Mouse (Mus musculus): ENCODE measurements around the gene Rundc3a.
"Not testable (repeated sequence)": the region's sequence is repeated elsewhere in the genome, so short reads cannot be mapped to it uniquely, and the experiment has no call there.

Rundc3a gene

DNA sequence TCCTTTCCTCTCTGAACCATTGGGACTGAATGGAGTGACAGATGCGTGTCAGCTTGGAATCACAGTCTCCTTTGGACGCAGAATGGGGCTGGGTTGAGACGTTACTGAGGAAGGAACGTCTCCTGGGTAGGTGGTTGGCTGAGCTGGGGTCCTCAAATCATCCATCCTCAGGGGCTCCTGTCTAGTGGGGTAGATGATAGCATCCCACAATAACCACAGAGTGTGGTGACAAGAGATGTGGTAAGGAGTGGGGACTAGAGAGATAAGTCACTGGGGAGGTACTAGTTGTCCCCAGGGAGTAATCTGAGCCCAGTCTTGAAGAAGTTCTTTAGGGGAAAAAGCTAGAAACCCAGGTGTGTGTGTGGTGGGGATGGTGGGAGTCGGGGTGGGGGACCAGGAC lies 24.9 kb upstream of the Rundc3a start:
- DNase-seq = no peak

DNA sequence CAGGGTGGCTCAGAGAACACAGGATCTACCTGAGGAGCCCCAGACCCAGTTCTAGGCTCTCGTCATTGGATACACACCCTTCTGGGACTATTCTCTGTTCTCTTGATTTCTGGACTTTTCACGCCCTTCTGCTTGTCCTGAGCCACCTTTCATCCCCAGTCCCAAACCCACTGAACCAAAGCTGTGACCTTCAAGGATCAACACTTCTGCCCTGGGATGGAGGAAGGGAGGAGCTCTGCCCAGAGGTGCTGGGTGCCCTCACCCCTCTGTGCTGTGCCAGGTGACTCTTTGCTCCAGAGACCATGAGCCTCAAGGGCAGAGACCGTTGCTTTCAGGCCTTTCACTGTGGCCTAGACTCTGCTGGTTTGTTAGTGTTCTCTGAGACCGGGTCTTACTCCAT lies 23.9 kb upstream of the Rundc3a start:
- peak; percentile 82 for DNase-seq

DNA sequence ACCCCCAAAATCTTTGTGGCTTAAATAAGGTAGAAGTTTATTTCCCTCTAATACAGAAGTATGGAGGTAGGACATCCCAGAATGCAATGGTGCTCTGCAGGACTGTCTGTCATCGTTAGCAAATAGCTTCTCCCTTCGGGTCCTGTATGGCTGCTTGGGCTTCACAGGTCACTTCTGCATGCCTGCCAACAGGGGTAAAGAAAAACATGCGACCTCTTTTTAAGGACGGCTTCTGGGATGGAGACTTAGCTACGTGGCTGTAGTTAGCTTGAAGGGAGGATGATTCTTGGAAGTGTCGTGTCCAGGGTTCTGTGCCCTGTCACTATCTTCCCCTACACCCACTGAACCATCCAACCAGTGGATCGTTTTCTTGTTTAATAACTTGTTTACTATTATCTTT lies 22.9 kb upstream of the Rundc3a start:
- no peak for DNase-seq

DNA sequence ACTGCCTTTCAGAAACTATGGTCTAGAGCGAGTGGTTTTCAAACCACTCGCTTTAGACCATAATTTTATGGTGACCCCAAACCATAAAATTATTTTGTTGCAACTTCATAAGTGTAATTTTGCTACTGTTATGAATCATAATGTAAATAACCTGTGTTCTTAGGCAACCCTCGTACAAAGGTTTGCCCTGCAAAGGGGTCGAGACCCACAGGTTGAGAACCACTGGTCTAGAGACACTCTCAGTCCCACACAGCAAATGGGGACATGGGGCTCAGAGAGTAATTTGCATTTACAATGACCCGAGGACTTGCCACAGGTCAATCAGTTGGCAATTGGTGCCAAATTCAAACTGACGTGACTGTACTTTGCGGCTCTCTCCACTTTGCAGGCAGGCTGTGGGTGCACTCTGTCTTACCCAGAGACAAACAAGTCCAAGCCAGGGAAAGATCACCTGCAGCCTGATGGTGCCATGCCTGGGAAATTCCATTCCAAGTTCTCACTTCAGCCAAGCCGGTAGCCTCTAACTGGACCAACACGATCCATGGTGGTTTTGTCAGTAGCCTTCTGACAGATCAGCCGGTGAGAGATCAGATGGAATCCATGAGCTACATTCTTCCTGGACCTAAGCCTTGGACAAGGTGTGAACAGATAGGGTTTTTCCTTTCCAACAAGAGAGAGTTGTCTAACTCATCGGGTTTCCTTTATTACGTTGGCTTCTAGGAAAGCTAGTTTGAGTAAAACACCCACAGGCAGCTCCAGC lies 21.1 kb upstream of the Rundc3a start:
- DNase-seq = peak; percentile 38

DNA sequence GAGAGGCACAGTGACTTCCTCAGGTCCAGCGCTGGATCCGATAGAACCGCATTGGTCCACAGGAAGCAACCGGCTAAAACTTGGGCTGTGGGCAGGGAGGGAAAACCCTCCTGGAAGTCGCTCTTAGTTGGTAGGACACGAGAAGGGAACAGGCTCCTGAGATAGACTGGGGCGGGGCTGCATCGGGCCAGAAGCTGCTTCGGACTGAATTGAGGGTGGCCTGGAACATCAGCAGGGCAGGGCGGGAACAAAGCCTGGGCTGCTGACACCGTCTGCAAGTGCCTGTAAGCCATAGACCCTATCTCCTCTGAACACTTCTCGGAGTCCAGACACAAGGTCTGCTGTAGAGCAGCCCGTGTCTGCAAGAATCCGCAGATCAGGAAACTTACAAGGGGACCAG lies 20.3 kb upstream of the Rundc3a start:
- DNase-seq = no peak

DNA sequence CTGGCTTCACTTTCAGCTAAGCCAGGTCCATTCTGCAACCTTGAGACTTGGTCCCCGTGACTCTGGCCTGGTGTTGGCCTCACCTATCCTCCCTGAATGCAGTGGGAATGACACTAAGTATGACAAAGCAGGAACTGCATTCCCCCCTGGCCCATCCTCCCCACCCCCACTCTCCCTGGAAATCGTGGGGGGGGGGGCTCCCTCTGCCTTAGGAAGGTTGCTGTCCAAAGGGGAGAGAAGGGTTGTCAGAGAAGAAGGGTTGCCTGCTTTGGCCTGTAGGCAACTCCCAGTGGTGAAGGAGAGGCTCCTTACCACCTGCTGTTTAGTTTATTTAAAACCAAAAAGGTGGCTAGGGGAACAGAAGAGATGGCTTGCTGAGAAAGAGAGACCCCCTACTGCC lies 19.6 kb upstream of the Rundc3a start:
- DNase-seq = no peak

DNA sequence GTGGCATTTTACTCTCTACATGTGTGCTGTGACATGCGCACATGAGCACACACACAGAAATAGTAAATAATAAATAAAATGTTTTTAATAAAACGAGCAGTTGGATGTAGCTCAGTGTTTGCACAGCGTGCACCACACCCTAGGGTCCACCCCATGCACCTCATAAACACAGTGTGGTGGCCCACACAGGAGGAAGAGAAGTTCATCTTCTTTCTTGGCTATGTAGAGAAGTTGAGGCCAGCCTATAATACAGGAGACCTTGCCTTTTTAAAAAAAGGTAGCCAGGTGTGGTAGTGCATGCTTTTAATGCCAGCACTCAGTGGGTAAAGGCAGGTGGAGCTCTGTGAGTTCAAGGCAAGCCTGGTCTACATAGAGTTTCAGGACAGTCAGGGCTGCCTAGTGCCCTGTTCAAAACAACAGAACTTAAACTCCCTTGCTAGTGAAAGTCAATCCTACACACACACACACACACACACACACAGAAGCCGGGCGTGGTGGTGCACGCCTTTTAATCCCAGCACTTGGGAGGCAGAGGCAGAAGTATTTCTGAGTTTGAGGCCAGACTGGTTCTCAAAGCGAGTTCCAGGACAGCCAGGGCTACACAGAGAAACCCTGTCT lies 19.0 kb upstream of the Rundc3a start:
- no peak for DNase-seq

DNA sequence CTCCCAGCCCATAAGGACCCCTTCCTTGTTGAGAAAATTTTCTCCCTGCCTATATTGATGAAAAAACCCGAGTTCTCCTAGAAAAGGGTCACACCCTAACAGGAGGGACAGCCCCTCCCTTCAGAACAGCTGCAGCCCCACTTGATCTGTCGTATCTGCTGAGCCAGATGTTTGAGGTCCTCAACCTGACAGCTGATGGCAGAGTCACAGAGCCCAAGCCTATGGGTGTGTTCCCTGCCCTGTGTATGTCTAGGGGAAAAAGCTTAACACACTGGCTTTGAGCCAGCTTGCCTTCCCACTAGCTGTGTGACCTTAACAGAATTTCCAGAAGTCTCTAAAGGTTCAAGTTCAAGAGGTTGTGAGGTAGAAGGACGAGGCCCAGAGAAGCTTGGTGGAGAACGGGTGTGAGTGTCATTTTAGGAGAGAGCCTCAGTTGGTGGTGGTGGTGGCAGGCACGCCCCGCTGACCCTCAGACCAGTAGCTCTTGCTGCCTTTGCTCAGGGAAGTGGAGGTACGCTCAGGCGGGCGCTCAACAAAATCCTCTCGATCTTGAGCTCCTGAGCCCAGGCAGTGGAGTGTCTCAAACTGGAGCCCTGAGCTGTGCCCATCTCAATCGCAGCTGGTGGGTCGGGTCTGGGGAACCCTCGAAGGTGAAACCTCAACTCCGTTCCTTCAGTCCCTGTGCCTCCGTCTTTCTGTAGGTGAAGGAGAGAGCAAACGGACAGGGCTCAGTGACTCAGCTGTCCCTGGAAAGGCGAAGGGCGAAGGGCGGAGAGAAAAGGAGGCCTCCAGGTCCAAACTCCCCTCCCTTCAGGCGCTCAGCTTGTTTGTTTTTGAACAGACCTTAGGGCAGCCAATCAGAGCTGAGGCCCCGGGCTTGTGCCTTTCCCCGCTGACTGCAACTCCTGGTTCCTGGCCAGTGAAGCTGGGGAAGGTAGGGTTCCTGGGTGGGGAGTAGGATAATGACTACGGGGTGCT lies 17.7 kb upstream of the Rundc3a start:
- peak; percentile 90 for DNase-seq

DNA sequence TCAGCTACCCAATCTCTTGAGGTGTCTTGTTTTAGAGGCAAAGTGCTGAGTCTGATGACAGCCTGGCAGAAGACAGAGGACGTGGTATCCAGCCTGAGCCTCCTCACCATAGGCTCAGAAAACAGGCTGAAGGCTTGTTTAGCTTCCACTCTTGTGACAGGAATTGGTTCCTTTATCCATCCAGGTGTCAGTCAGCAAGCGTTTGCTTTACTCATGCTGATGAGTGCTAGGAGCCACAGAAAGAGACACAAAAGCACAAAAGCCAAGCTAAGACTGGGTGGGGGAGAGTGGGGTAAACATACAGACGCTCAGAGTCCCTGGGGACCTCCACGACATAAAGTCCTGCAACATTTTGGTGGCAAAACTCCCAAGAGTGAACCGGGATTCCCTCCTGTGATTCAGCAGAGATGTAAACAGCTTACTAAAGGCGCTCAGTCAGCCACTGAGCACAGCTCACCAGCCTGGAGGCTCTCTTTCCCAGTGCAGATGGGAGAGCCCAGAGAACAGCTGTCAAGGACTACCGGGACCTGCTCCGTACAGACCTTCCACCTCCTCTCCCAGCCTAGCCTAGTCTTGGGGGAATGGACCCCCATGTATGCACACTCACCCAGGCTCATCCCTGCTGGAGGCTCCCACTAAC lies 16.9 kb upstream of the Rundc3a start:
- DNase-seq = no peak

DNA sequence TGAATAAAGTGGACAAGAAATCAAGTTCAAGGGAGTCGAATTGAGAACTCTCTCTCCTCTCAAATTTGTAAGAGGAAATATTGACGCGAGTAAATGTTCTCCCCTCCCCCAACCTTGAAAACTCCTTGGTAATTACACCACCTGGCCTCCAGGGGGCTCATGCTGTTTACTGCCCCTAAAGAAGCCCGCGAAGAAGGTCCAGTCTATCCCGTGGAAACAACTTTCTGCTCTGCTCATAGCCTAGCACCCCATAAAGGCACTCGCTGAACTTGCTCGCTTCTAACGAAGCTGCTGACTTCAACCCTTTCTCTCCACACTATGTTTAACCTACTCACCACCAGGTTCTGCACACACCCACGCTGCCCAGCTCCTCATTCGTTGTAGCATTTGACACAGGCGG lies 16.0 kb upstream of the Rundc3a start:
- DNase-seq = no peak

DNA sequence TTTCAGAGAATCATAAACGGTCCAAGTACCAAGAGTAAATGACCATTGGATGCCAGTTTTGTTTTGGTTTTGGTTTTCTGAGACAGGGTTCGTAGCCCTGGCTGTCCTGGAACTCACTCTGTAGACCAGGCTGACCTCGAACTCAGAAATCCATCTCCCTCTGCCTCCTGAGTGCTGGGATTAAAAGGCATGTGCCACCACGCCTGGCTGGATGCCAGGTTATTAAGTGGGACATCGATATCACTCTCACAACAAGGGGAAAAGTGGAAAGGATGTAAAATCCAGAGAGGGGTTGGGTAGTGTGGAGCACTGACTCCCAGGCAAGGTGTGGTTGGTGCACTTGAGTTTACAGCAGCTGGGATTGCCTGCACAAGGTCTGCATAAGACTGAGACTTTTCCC lies 13.1 kb upstream of the Rundc3a start:
- DNase-seq = no peak

DNA sequence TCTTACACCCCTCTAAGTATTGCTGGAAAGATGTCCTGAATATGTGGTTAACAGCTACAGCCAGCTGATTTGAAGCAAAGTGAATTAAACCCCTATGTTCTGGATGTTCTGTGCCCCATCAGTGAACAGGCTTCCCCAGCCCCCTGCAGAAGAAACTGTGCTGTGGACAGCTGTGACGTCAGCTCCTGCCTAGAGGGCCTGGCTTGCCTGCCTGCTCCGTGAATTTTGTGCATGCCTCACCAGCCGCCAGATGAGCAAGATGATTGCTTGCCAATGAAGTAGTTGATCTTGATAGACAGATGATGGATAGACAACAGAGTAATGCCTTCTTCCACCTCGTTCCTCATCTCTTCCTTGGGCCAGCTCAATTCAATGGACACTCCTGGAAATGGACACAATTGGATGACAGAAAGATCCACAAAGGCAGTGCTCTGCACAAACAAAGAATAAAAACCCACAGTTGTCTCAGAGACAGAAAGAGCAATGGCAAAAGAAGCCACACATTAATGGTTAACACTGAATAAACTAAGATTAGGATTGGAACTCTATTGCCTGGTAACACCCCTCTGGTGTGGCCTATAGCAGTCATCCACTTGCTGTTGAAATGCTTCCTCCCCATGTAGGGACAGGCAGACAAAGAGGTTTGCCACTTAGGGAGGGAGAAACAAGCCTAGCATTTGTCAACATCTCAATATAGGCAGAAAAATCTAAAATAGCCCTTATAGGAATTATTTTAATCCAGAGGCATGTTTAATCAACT lies 11.7 kb upstream of the Rundc3a start:
- DNase-seq = no peak

DNA sequence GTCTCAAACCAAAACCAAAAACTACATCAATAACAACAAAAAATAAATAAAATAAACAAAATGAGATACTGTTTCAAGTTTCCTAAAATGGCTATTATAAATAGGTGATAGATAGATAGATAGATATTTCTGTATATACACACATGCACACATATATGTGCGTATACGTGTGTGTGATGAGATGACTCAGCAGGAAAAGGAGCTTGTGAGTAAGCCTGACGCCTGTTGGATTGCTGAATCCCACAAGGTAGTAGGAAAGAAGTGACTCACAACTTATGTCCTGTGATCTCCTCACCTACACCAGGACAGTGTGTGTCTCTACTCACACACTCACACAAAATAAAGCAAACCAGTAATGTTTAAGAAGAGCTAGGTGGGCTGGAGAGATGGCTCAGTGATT lies 10.4 kb upstream of the Rundc3a start:
- no peak for DNase-seq

DNA sequence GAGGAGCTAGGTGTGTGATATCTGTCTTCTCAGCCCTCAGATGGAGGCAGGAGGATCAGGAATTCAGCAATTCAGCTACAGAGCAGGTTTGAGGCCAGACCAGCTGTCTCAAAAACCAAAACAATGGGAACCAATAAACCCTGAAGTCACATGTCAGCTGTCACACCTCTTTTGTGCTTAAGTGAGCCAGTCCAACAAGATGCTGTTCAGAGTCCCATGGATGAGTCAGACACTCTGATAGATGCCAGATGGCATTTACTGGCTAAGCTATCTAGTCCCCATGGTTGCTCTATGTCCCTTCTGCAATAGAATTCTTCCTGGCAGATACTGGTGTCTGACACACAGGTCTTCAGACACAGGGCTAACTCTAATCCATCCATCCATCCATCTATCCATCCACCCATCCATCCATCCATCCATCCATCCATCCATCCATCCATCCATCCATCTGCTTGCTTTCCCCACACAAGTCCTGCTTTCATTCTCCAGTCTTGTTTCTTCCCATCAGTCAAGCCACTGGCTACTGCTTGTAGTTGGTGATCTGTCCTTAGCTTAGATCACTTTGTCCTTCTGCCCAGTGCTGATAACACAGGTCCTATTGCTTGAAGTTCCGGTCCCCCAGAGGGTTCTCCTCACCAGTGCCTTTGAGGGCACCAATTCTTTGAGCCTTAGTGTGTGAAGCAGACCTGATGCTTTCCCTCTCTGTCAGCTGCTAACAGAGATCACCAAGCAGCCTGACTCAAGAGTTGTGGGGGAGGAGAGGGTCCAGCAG lies 9.7 kb upstream of the Rundc3a start:
- no peak for DNase-seq

DNA sequence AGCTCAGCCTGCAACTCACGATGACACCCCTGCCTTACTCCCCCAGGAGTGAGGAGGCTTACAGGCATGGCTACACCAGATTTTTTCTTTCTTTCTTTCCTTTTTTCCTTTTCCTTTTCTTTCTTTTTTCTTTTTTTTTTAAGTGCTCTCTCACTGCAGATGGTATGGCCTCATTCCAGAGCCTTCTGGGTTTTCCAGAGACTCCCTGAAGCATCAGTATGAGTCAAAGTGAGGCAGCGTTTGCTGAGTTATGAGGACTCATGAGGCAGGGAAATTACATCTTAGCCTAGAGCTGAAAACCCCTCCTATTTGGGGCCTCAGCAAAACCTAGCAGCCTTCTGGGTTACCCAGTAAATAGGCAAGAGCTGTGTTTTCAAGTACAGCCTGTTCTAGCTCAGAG lies 8.8 kb upstream of the Rundc3a start:
- DNase-seq = no peak

DNA sequence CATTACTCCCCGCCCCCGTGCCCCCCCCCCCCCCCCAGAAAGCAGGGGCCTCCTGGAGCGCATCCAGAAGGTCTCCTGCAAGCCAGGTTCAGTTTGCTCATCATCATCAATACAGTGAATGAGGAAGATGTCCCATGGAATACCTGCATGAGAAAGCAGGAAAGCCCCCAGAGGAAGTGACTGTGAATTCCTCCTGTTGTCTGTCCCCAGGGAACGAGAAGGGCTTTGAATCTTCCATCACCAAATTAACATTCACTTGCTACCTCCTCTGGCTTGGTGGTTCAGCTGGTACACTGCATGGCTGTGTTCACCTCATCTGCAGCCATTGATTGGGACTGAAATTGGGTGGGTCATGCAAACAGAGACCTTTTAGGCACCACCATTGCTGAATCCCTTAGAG lies 8.1 kb upstream of the Rundc3a start:
- no peak for DNase-seq

DNA sequence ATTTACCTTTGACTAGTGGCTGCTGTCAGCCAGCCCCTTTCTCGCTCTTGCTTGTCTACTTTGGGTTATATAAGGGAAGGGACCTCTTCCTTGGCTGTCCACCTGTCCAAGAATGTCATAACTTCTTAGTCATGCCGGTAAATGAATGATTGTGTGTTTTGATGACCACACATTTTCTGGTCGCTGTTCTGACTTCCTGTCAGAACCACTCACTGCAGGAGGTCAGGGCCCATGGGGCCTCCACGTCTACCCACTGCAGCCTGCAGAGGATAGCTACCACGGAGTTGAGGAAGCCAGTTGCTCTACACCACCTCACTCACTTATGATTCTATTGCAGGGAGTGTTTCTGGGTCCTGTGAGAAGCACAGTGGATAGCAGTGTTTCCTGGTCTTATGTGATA lies 7.1 kb upstream of the Rundc3a start:
- DNase-seq = no peak

DNA sequence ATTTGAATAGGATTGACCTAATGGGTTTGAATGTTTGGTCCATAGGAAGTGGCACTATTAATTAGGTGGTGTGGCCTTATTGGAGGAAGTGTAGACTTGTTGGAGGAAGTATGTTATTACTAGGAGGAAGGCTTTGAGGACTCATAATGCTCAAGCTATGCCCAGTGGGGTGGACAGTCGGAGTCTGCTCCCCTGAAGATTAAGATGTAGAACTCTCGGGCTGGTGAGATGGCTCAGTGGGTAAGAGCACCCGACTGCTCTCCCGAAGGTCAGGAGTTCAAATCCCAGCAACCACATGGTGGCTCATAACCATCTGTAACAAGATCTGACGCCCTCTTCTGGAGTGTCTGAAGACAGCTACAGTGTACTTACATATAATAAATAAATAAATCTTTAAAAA lies 3.8 kb upstream of the Rundc3a start:
- not testable (repeated sequence) for DNase-seq

DNA sequence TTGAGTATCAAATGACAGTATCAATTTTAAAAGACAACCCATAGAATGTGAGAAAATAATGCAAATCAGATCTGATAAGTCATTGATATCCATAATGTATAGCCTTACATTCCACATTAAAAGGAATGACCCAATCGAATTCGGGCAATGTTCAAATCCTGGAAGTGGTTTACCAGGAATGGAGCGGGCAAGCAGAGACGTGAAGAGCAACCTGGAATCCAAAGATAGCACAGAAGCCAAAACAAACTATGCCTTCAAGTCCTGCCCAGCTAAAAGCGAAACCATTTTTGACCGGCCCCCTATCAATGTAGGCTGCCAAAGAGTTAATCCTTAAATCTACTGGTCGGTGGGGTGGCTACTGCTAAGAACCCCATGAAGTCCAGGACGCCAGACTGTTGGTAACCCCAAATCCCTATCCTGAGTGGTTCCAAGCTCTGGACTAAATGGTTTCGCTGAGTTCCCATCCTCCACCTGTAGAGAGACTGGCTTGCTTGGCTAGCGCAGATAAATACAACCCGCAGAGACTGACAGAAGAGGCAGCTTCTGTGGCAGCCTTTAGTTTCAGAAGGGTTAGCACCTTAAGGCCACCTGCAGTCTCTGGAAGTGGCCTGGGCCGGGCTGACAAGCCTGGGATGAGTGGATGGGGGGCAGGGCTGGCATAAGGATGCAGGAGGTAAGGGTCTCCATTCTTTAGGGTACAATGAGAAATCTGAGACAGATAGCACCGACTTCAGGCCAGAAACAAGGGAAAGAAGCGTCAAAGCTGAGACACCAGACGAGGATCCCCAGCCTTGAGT lies 564 bp upstream of the Rundc3a start:
- no peak for DNase-seq

DNA sequence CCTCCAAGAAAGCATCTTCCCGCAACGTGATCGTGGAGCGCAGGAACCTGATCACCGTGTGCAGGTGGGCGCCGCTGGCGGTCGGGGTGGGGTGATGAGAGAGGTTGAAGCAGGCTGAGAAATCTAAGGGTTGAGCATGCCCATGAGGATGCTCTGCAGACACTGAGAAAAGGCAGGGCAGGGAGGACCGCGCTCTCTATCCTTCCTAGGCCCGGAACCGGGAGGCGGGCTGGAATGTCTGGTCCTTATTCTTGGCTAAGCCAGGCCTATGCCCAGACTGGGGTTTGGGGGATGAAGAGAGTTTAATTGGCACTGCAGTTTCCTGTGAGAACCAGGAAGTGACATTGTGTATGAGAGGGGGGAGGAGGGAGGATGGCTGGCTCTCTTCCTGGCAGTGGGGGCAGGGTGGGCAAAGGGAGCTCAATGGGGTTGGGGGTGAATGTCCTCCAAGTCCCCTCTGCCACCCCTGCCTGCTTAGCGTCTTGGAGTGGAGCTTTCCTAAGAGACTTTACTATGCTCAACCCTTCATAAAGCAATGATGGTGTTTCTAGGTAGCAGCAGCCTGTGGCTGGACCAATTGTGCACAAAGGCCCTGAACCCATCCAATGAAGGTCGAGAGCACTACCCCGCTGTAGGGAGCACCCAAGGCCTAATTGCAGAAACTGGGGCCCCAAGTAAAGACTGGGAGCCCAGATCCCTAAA lies 667 bp downstream of the Rundc3a start:
- no peak for DNase-seq
